Mouse (Mus musculus) thymus, adult 2 months (tissue): ENCODE results near the gene Gsta4. TPM values are rescaled to one million over a fixed set of nuclear protein-coding genes. Genes with fewer than 3 reads are reported as not detected.

ENCODE experiments used
- DNase-seq: peaks from one replicate; pipeline ENCODE4 v3.0.0; 2021
- H3K27ac ChIP-seq: fragments of 200-500 bp; 2 replicates; pipeline ENCODE4 v1.5.1; 2012; ENCODE audit warnings: low read length, control low read depth; ENCODE audit not compliant: control insufficient read depth, insufficient read depth
- H3K27me3 ChIP-seq: fragments of 200-500 bp; 2 replicates; pipeline ENCODE4 v1.6.1; 2012; ENCODE audit warnings: mild to moderate bottlenecking, low read length, moderate library complexity, mixed read lengths; ENCODE audit not compliant: control insufficient read depth, insufficient read depth
- H3K36me3 ChIP-seq: fragments of 200-500 bp; 2 replicates; pipeline ENCODE4 v1.6.1; 2012; ENCODE audit warnings: mild to moderate bottlenecking, low read length, moderate library complexity; ENCODE audit not compliant: control insufficient read depth, insufficient read depth
- H3K4me1 ChIP-seq: fragments of 200-500 bp; replicated peaks from 2 replicates; pipeline ENCODE4 v1.6.1; 2012; ENCODE audit warnings: low read length; ENCODE audit not compliant: control insufficient read depth, insufficient read depth
- H3K4me3 ChIP-seq: fragments of 200-500 bp; 2 replicates; pipeline ENCODE4 v1.5.1; 2012; ENCODE audit warnings: mild to moderate bottlenecking, low read length, control low read depth, moderate library complexity; ENCODE audit not compliant: control insufficient read depth, insufficient read depth
- CTCF ChIP-seq: fragments of 200-500 bp; IDR thresholded peaks from 2 replicates; pipeline ENCODE4 v1.5.1; 2012; ENCODE audit warnings: mild to moderate bottlenecking, control low read depth, low read length, moderate library complexity, borderline replicate concordance; ENCODE audit not compliant: control insufficient read depth, poor library complexity, insufficient read depth; ENCODE audit errors: extremely low read depth
- POLR2A ChIP-seq: fragments of 200-500 bp; IDR thresholded peaks from 2 replicates; pipeline ENCODE4 v1.6.1; 2012; ENCODE audit warnings: mild to moderate bottlenecking, low read length, control low read depth, moderate library complexity; ENCODE audit not compliant: control insufficient read depth, poor library complexity, insufficient read depth; ENCODE audit errors: extremely low read depth
- WGBS: fragments of 180-500 bp; shearing (Covaris S2); methylation state at CpG from one replicate; pipeline ENCODE4 v1.1.7; 2018; 5-methylcytosine and 5-hydroxymethylcytosine counted together
- polyA plus RNA-seq: library from polyadenylated mRNA; depleted of rRNA; stranded (reverse); fragments of >200 nt; gene quantifications from 2 replicates; pipeline ENCODE4 v1.2.3, GENCODE M21; 2012

Gsta4 gene
- polyA plus RNA-seq, 1 experiment = 7.9 TPM

GRCm38 (mm10) chr9:78178197-78178596 lies 4.4 kb upstream of the Gsta4 start:
- 91% methylated on average over 5 of the region's 5 CpGs for WGBS
- no peaks in the 10 kb centered on the region for H3K4me1 ChIP-seq
- TF ChIP-seq CTCF = no peak
- no peak for TF ChIP-seq POLR2A
- no peak for DNase-seq
- no peaks in the 10 kb centered on the region for H3K27me3 ChIP-seq
- no peak overlapping the region for H3K4me3 ChIP-seq
- no peaks in the 10 kb centered on the region for H3K36me3 ChIP-seq
- H3K27ac ChIP-seq = no peak overlapping the region

DNA sequence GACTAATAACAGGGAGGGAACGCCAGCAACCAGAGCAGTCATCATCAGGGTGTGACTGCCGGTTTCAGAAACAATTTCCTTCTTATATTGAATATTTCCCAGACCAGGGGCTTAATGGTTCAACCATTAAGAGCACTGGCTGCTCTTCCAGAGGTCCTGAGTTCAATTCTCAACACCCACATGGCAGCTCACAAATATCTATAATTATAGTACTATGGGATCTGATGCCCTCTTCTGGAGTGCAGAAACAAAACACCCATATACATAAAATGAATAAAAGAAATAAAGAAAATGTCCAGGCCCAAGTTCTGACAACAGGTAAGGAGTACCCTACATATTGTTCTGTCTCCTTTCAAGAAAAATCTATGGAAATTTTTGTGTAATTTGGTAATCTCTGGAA lies 3.5 kb upstream of the Gsta4 start:
- no peak for DNase-seq
- WGBS = 89% methylated on average over 2 of the region's 2 CpGs
- no peak for TF ChIP-seq POLR2A
- no peak for TF ChIP-seq CTCF
- Histone ChIP-seq H3K27ac (no peak overlapping the region), H3K4me1 (no peaks in the 10 kb centered on the region), H3K4me3 (no peak overlapping the region), H3K27me3 (no peaks in the 10 kb centered on the region), H3K36me3 (no peaks in the 10 kb centered on the region)

DNA sequence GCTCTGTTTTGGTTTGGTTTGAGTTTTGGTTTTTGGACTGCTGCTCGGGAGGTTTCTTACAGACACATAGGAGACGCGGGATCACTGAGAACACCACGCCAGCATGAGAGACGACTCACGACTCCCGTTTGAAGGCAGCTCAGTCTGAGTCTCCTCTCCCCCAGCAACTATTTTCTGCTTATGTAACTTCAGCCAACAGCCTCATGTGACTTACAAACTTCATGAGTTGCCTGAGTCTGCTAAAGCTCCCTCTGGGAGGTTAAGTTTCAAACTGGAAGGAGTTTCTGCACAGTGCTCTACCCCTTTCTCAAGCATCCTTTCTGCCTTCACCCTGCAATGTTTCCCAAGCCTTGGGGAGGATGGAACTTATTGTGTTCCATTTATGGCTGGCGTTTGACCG lies 3.1 kb downstream of the Gsta4 start:
- no peaks in the 10 kb centered on the region for H3K4me1 ChIP-seq
- WGBS = 87% methylated on average over 9 of the region's 9 CpGs
- no peak overlapping the region for H3K4me3 ChIP-seq
- no peaks in the 10 kb centered on the region for H3K36me3 ChIP-seq
- no peak for DNase-seq
- no peak overlapping the region for H3K27ac ChIP-seq
- no peaks in the 10 kb centered on the region for H3K27me3 ChIP-seq
- TF ChIP-seq CTCF = no peak
- TF ChIP-seq POLR2A = no peak

DNA sequence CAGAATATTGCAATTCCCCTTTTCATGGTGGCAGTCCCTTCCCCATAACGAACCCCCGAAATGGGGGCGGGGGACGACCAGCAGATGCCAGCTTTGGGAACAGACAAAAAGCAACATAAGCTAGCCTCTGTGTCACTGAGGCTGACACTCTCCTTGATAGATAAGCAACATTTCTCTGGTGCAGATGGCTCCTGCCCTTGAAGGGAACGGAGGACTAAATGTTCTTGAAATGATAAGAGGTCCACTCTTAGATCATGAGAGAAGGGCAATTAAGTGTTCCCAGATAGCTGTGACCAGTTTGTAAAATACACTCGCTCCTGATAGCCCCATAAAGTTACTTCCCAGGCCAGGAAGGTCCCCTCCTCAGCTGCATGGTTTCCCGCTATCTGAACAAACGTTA lies 6.3 kb downstream of the Gsta4 start:
- no peak for DNase-seq
- Histone ChIP-seq H3K36me3 (no peaks in the 10 kb centered on the region), H3K27me3 (no peaks in the 10 kb centered on the region), H3K4me3 (no peak overlapping the region), H3K27ac (no peak overlapping the region), H3K4me1 (peaks cover 5% of the 10 kb centered on the region)
- TF ChIP-seq CTCF = no peak
- 92% methylated on average over 8 of the region's 8 CpGs for WGBS

DNA sequence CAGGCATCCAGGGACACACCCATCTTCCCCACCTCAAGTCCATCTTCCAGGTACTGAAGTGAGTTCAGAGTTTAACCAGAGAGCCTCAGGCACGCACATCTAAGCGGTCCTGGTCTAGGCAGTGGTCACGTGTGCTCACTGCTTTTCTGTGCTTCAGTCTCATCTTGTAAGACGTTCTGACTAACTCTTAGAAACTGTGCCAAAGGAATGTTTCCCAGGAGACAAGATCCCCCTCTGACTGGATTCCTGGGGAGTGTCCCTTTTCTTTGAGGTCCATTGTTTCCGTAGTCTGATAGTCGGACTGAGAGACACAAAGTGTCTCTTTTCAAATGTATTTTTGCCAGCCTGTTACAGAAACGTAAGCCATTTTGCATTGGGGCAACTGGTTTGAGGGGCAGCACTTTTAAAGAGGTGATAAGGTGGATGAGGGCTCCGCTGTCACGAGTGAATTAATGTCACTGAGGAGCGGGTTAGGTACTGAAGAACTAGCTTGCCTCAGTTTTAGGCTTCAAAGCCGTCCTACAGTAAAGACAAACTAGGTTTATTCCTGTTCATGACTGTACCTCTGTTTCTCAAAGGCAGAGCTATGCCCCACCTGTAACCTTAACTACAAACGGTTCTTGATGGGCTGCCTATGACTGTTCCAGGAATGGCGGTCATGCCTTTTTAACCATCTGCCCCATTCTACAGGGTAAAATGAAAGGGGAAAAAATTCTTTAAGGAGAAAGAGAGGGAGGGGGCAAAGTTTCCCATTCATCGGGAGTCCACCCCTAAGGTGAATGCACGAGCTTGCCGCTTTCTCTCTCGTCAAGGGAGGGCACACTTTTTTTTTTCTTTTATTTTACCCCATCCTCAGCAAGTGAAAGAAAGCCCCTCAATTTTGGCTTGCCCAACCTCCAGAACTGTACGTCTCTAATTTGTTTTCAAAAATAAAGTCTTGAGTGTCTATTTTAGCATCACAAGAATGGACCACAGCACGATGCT lies 8.4 kb downstream of the Gsta4 start:
- peaks cover 5% of the 10 kb centered on the region for H3K4me1 ChIP-seq
- TF ChIP-seq POLR2A (no peak), CTCF (no peak)
- no peak overlapping the region for H3K27ac ChIP-seq
- no peak overlapping the region for H3K4me3 ChIP-seq
- 30% methylated on average over 19 of the region's 19 CpGs for WGBS
- no peaks in the 10 kb centered on the region for H3K27me3 ChIP-seq
- no peaks in the 10 kb centered on the region for H3K36me3 ChIP-seq
- no peak for DNase-seq

DNA sequence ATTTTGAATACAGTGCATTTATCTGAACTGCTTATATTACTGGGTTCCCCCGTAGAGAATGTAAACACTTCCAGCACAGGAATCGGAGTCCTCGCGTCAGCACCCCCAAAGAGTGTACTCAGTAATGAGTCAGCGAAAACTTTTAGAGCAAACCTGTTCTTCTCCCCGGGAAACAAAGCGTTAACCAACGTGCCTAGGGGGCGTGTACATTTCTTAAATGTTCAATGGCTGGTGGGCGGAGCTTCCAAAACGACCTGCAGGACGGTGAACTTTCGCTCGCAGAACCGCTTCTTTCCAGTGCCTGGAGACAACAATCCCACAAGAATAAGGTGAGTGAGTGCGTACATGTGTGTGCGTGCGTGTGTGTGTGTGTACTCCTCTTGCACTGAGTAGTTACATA lies 9.2 kb downstream of the Gsta4 start:
- Histone ChIP-seq H3K36me3 (no peaks in the 10 kb centered on the region), H3K4me3 (peak overlapping the region; percentile 20), H3K27me3 (no peaks in the 10 kb centered on the region), H3K4me1 (peaks cover 5% of the 10 kb centered on the region), H3K27ac (no peak overlapping the region)
- 2% methylated on average over 18 of the region's 18 CpGs for WGBS
- peak; percentile 74 for DNase-seq
- no peak for TF ChIP-seq CTCF
- no peak for TF ChIP-seq POLR2A

DNA sequence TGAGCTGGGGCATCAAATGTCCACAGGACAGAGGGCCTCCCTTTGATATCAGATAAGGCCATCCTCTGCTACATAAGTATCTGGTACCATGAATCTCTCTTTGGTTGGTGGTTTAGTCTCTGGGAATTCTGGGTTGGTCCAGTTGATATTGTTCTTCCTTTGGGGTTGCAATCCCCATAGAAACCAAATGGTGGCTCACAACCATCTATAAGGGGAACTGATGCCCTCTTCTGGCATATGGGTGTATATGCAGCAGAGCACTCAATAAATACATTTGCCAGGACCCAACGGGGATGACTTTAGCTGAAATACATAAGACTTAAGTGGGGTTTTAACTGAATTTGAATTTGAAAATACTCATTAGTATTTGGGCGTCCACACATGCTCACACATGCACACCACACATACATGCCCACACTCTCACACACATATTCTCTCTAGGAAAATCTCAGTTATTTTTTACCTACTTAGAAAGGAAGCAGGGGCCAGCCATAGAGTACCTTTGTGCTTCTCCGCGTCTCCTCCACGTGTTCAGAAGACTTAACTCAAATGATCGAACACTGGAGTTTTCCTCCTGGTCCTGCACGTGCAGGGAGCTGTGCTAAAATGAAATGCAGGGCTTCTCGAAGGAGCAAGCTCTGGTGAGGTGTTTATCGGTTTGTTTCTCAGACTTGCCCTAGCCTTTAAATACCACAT lies 11.5 kb downstream of the Gsta4 start:
- TF ChIP-seq CTCF (no peak), POLR2A (no peak)
- 37% methylated on average over 9 of the region's 9 CpGs for WGBS
- Histone ChIP-seq H3K4me1 (peaks cover 5% of the 10 kb centered on the region), H3K27ac (no peak overlapping the region), H3K27me3 (no peaks in the 10 kb centered on the region), H3K36me3 (no peaks in the 10 kb centered on the region), H3K4me3 (no peak overlapping the region)
- peak; percentile 62 for DNase-seq
